Mouse (Mus musculus): ENCODE measurements around the gene Mindy4. TPM values are rescaled to one million over a fixed set of nuclear protein-coding genes. Genes with fewer than 3 reads are reported as not detected.

Gene Mindy4
- polyA plus RNA-seq, 1 experiment, result 0.52 TPM

GRCm38 (mm10) chr6:55343446-55343845 lies 140.3 kb downstream of the Mindy4 start:
- Histone ChIP-seq H3K27ac (replicated peaks; ENCODE audit: low read depth, low read length) (peak overlapping the region; percentile 56), H3K4me3 (ENCODE audit: insufficient read depth, low read depth, low read length) (peak overlapping the region; percentile 44; the same call in 1 of the 2 replicates), H3K4me1 (ENCODE audit: control insufficient read depth, insufficient read depth, insufficient read length, low read length) (peaks cover 3% of the 10 kb centered on the region)

- no peak overlapping the region; the same call in 1 of the 2 replicates for H3K4me3 ChIP-seq (ENCODE audit: insufficient read depth, low read depth, low read length)
- peak overlapping the region; percentile 56 for H3K27ac ChIP-seq (replicated peaks; ENCODE audit: low read depth, low read length)
- H3K4me1 ChIP-seq (ENCODE audit: control insufficient read depth, insufficient read depth, insufficient read length, low read length), result peaks cover 3% of the 10 kb centered on the region
Observed at GRCm38 (mm10) chr6:55344291-55345016, 141.3 kb downstream of the Mindy4 start.

- H3K4me1 ChIP-seq (ENCODE audit: control insufficient read depth, insufficient read depth, insufficient read length, low read length), result peaks cover 3% of the 10 kb centered on the region
- no peak overlapping the region for H3K4me3 ChIP-seq (ENCODE audit: insufficient read depth, low read depth, low read length)
- H3K27ac ChIP-seq (replicated peaks; ENCODE audit: low read depth, low read length), result peak overlapping the region; percentile 38; the same call in 1 of the 2 replicates
Observed at GRCm38 (mm10) chr6:55345264-55345663, 142.1 kb downstream of the Mindy4 start.

- H3K27ac ChIP-seq (replicated peaks; ENCODE audit: low read depth, low read length), result no peak overlapping the region
- peaks cover 3% of the 10 kb centered on the region for H3K4me1 ChIP-seq (ENCODE audit: control insufficient read depth, insufficient read depth, insufficient read length, low read length)
- no peak overlapping the region for H3K4me3 ChIP-seq (ENCODE audit: insufficient read depth, low read depth, low read length)
Observed at GRCm38 (mm10) chr6:55346491-55346890, 143.3 kb downstream of the Mindy4 start.

- H3K4me1 ChIP-seq (ENCODE audit: control insufficient read depth, insufficient read depth, insufficient read length, low read length), result peaks cover 3% of the 10 kb centered on the region; the same call in 1 of the 2 replicates
- H3K27ac ChIP-seq (replicated peaks; ENCODE audit: low read depth, low read length), result no peak overlapping the region
- no peak overlapping the region for H3K4me3 ChIP-seq (ENCODE audit: insufficient read depth, low read depth, low read length)
Observed at GRCm38 (mm10) chr6:55347711-55348571, 144.8 kb downstream of the Mindy4 start.

- H3K4me1 ChIP-seq (ENCODE audit: control insufficient read depth, insufficient read depth, insufficient read length, low read length), result no peaks in the 10 kb centered on the region
- H3K4me3 ChIP-seq (ENCODE audit: insufficient read depth, low read depth, low read length), result no peak overlapping the region
- no peak overlapping the region for H3K27ac ChIP-seq (replicated peaks; ENCODE audit: low read depth, low read length)
Observed at GRCm38 (mm10) chr6:55349231-55349630, 146.0 kb downstream of the Mindy4 start.

GRCm38 (mm10) chr6:55350383-55350952 lies 147.3 kb downstream of the Mindy4 start:
- Histone ChIP-seq H3K4me3 (ENCODE audit: insufficient read depth, low read depth, low read length) (no peak overlapping the region), H3K4me1 (ENCODE audit: control insufficient read depth, insufficient read depth, insufficient read length, low read length) (peaks cover 3% of the 10 kb centered on the region; the same call in 1 of the 2 replicates), H3K27ac (replicated peaks; ENCODE audit: low read depth, low read length) (no peak overlapping the region)

- peaks cover 3% of the 10 kb centered on the region; the same call in 1 of the 2 replicates for H3K4me1 ChIP-seq (ENCODE audit: control insufficient read depth, insufficient read depth, insufficient read length, low read length)
- no peak overlapping the region for H3K27ac ChIP-seq (replicated peaks; ENCODE audit: low read depth, low read length)
- H3K4me3 ChIP-seq (ENCODE audit: insufficient read depth, low read depth, low read length), result no peak overlapping the region
Observed at GRCm38 (mm10) chr6:55351712-55352111, 148.5 kb downstream of the Mindy4 start.

GRCm38 (mm10) chr6:55353711-55354445 lies 150.7 kb downstream of the Mindy4 start:
- Histone ChIP-seq H3K27ac (replicated peaks; ENCODE audit: low read depth, low read length) (no peak overlapping the region), H3K4me1 (ENCODE audit: control insufficient read depth, insufficient read depth, insufficient read length, low read length) (peaks cover 14% of the 10 kb centered on the region; the same call in 1 of the 2 replicates), H3K4me3 (ENCODE audit: insufficient read depth, low read depth, low read length) (no peak overlapping the region)

GRCm38 (mm10) chr6:55354456-55355117 lies 151.4 kb downstream of the Mindy4 start:
- peaks cover 14% of the 10 kb centered on the region; the same call in 1 of the 2 replicates for H3K4me1 ChIP-seq (ENCODE audit: control insufficient read depth, insufficient read depth, insufficient read length, low read length)
- H3K4me3 ChIP-seq (ENCODE audit: insufficient read depth, low read depth, low read length), result no peak overlapping the region
- peak overlapping the region; percentile 73 for H3K27ac ChIP-seq (replicated peaks; ENCODE audit: low read depth, low read length)

GRCm38 (mm10) chr6:55355575-55355974 lies 152.4 kb downstream of the Mindy4 start:
- peaks cover 14% of the 10 kb centered on the region; the same call in 1 of the 2 replicates for H3K4me1 ChIP-seq (ENCODE audit: control insufficient read depth, insufficient read depth, insufficient read length, low read length)
- H3K27ac ChIP-seq (replicated peaks; ENCODE audit: low read depth, low read length), result peak overlapping the region; percentile 73
- H3K4me3 ChIP-seq (ENCODE audit: insufficient read depth, low read depth, low read length), result no peak overlapping the region

GRCm38 (mm10) chr6:55356017-55356703 lies 153.0 kb downstream of the Mindy4 start:
- peak overlapping the region; percentile 92 for H3K27ac ChIP-seq (replicated peaks; ENCODE audit: low read depth, low read length)
- peaks cover 14% of the 10 kb centered on the region; the same call in 1 of the 2 replicates for H3K4me1 ChIP-seq (ENCODE audit: control insufficient read depth, insufficient read depth, insufficient read length, low read length)
- H3K4me3 ChIP-seq (ENCODE audit: insufficient read depth, low read depth, low read length), result no peak overlapping the region

GRCm38 (mm10) chr6:55356976-55357635 lies 153.9 kb downstream of the Mindy4 start:
- H3K4me1 ChIP-seq (ENCODE audit: control insufficient read depth, insufficient read depth, insufficient read length, low read length), result peaks cover 14% of the 10 kb centered on the region; the same call in 1 of the 2 replicates
- peak overlapping the region; percentile 81 for H3K27ac ChIP-seq (replicated peaks; ENCODE audit: low read depth, low read length)

More at GRCm38 (mm10) chr6:55356976-55357635, 153.9 kb downstream of the Mindy4 start:
- H3K4me3 ChIP-seq (ENCODE audit: insufficient read depth, low read depth, low read length), result no peak overlapping the region
